Mouse (Mus musculus): ENCODE measurements around the gene Plekhd1. TPM values are rescaled to one million over a fixed set of nuclear protein-coding genes. Genes with fewer than 3 reads are reported as not detected.

Plekhd1 gene
- total and polyA plus RNA-seq, 3 experiments = 0.04 TPM; not detected in 2

GRCm38 (mm10) chr12:80728814-80729213, 36.4 kb downstream of the Plekhd1 start:
- TF ChIP-seq POLR2AphosphoS5 (IDR thresholded peaks at IDR 0.05; ENCODE audit: borderline replicate concordance, low read depth, low read length) (no peak), SMC3 (IDR thresholded peaks at IDR 0.05; ENCODE audit: low read depth, low read length) (peak; percentile 51), CTCF (IDR thresholded peaks at IDR 0.05 in 2 of 3, conservative IDR thresholded peaks at IDR 0.05 in 1 of 3; ENCODE audit: control insufficient read depth in 1 of 3, insufficient read depth in 1 of 3, low read depth in 2 of 3, low read length in 3 of 3, poor library complexity in 1 of 3, severe bottlenecking in 1 of 3) (peak; percentile 41 to 61 (median 58)), RAD21 (IDR thresholded peaks at IDR 0.05; ENCODE audit: low read depth, low read length) (peak; percentile 46), E2F4 (IDR thresholded peaks at IDR 0.05; ENCODE audit: borderline replicate concordance, low read depth, low read length) (no peak)
- Histone ChIP-seq H3K9me3 (replicated peaks; ENCODE audit: insufficient read depth, low read length) (no peaks in the 10 kb centered on the region), H3K27me3 (ENCODE audit: control insufficient read depth in 1 of 2, insufficient read depth in 2 of 2, low read length in 2 of 2) (no peaks in the 10 kb centered on the region), H3K79me2 (ENCODE audit: control insufficient read depth, insufficient read depth, low read length, poor library complexity) (no peaks in the 10 kb centered on the region), H3K36me3 (ENCODE audit: control insufficient read depth in 1 of 2, insufficient read depth in 2 of 2, low read length in 2 of 2) (no peaks in the 10 kb centered on the region), H3K27ac (ENCODE audit: control insufficient read depth, low read depth, low read length) (no peak overlapping the region), H3K4me3 (ENCODE audit: control insufficient read depth in 1 of 2, insufficient read depth in 1 of 2, low read depth in 2 of 2, low read length in 2 of 2) (no peak overlapping the region), H3K9ac (ENCODE audit: control insufficient read depth, low read depth, low read length, poor library complexity, severe bottlenecking) (no peak overlapping the region), H3K4me1 (ENCODE audit: control insufficient read depth in 1 of 2, insufficient read depth in 2 of 2, low read length in 2 of 2) (no peaks in the 10 kb centered on the region)
- no peak for DNase-seq (ENCODE audit: low read depth, low spot score)

DNA sequence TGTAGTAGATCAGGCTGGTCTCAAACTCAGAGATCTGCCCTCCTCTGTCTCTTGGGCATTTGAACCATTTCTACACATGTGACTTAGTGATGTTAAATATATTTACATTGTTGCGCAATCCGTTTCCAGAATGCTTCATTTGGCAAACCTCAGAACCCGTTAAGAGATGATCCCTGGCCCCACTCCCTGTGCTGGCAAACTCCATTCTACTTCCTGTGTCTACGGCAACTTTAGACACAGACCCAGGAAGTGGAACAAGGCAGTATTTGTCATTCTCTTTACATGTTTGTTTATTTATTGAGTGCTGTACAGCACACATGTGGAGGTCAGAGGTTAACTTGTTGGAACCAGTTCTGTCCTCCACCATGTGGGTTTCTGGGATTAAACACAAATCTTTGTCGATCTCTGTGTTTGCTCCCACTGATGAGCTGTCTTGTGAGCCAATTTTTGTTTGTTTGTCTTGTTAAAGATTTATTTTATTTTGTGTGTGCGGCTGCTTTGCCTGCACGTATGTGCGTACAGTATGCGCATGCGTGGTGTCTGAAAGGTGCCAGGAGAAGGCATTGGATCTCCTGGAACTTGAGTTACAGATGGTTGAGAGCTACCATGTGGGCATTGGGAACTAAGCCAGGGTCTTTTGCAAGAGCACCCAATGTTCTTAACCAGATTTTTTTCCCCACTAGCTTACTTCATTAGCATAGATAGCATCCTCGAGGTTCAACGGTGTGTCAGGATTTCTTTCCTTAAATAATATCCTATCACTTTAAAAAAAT, 37.6 kb downstream of the Plekhd1 start:
- DNase-seq (ENCODE audit: low read depth, low spot score) = no peak
- TF ChIP-seq NELFE (IDR thresholded peaks at IDR 0.05; ENCODE audit: low read depth, low read length) (no peak), ZNF384 (IDR thresholded peaks at IDR 0.05; ENCODE audit: low read depth, low read length) (no peak), MAFK (IDR thresholded peaks at IDR 0.05; ENCODE audit: borderline replicate concordance, low read depth, low read length) (no peak), RAD21 (IDR thresholded peaks at IDR 0.05; ENCODE audit: low read depth, low read length) (no peak), TCF12 (IDR thresholded peaks at IDR 0.05; ENCODE audit: low read depth, low read length) (no peak), ZC3H11A (IDR thresholded peaks at IDR 0.05; ENCODE audit: low read depth, low read length) (no peak), TBP (IDR thresholded peaks at IDR 0.05; ENCODE audit: low read depth, low read length) (no peak), JUND (IDR thresholded peaks at IDR 0.05; ENCODE audit: low read depth, low read length) (no peak), ZKSCAN1 (IDR thresholded peaks at IDR 0.05; ENCODE audit: low read depth, low read length) (no peak), ETS1 (IDR thresholded peaks at IDR 0.05; ENCODE audit: low read depth, low read length) (no peak), MYC (IDR thresholded peaks at IDR 0.05; ENCODE audit: low read depth, low read length) (no peak), MAZ (IDR thresholded peaks at IDR 0.05; ENCODE audit: low read depth, low read length) (no peak), RCOR1 (IDR thresholded peaks at IDR 0.05; ENCODE audit: low read depth, low read length) (no peak), CHD1 (IDR thresholded peaks at IDR 0.05; ENCODE audit: low read depth, low read length) (no peak), NRF1 (IDR thresholded peaks at IDR 0.05; ENCODE audit: insufficient read depth, low read depth, low read length, poor library complexity, severe bottlenecking) (no peak), POLR2A (IDR thresholded peaks at IDR 0.05; ENCODE audit: control insufficient read depth in 1 of 2, insufficient read depth in 1 of 2, low read depth in 1 of 2, low read length in 2 of 2, poor library complexity in 1 of 2) (no peak), TAL1 (IDR thresholded peaks at IDR 0.05; ENCODE audit: low read length) (no peak)
- no peak overlapping the region for H3K4me3 ChIP-seq (ENCODE audit: control insufficient read depth in 1 of 2, insufficient read depth in 1 of 2, low read depth in 2 of 2, low read length in 2 of 2)
- no peaks in the 10 kb centered on the region for H3K9me3 ChIP-seq (replicated peaks; ENCODE audit: insufficient read depth, low read length)
- peaks cover 0 to 3% of the 10 kb centered on the region in 2 experiments; a peak in 2 of 4 replicates for H3K36me3 ChIP-seq (ENCODE audit: control insufficient read depth in 1 of 2, insufficient read depth in 2 of 2, low read length in 2 of 2)
- no peak overlapping the region for H3K27ac ChIP-seq (ENCODE audit: control insufficient read depth, low read depth, low read length)
- no peaks in the 10 kb centered on the region for H3K27me3 ChIP-seq (ENCODE audit: control insufficient read depth in 1 of 2, insufficient read depth in 2 of 2, low read length in 2 of 2)
- no peak overlapping the region for H3K9ac ChIP-seq (ENCODE audit: control insufficient read depth, low read depth, low read length, poor library complexity, severe bottlenecking)
- H3K4me1 ChIP-seq (ENCODE audit: control insufficient read depth in 1 of 2, insufficient read depth in 2 of 2, low read length in 2 of 2) = peaks cover 3 to 6% of the 10 kb centered on the region in 2 experiments; a peak in 3 of 4 replicates
- no peaks in the 10 kb centered on the region for H3K79me2 ChIP-seq (ENCODE audit: control insufficient read depth, insufficient read depth, low read length, poor library complexity)
